Mouse (Mus musculus) CH12.LX (cell line): ENCODE measurements around the gene Klhl7. TPM values are rescaled to one million over a fixed set of nuclear protein-coding genes. Genes with fewer than 3 reads are reported as not detected.

Source experiments
- DNase-seq: peaks from one replicate; pipeline ENCODE4 v3.0.0-alpha.2; 2013; ENCODE audit errors: extremely low read depth
- H3K27ac ChIP-seq: 2 replicates; pipeline ENCODE4 v1.5.1; 2012; ENCODE audit warnings: low read depth, mild to moderate bottlenecking, control low read depth, moderate library complexity; ENCODE audit not compliant: insufficient read depth
- H3K27me3 ChIP-seq: replicated peaks from 2 replicates; pipeline ENCODE3; 2012; ENCODE audit warnings: inconsistent platforms
- H3K36me3 ChIP-seq, 2 experiments: replicated peaks in 1 of 2; 2 replicates each; pipeline versions ENCODE3 to v1.6.1; 2012; ENCODE audit warnings: inconsistent platforms in 1 of 2, low read length in 1 of 2, mild to moderate bottlenecking in 1 of 2, mixed read lengths in 1 of 2, moderate library complexity in 1 of 2; ENCODE audit not compliant: control insufficient read depth in 1 of 2, insufficient read depth in 1 of 2
- H3K4me1 ChIP-seq, 2 experiments: 2 replicates each; pipeline ENCODE4 v1.6.1; 2012; ENCODE audit warnings: inconsistent platforms in 1 of 2, moderate library complexity in 1 of 2; ENCODE audit not compliant: insufficient read depth in 2 of 2, control insufficient read depth in 1 of 2
- H3K4me2 ChIP-seq: 2 replicates; pipeline ENCODE4 v1.6.1; 2012; ENCODE audit warnings: low read depth, mild to moderate bottlenecking, control low read depth; ENCODE audit not compliant: poor library complexity, insufficient read depth, severe bottlenecking
- H3K4me3 ChIP-seq, 3 experiments: fragments of 150-350 bp in 1 of 3; sonication (generic) in 1 of 3; replicated peaks in 1 of 3; 2 replicates each; pipeline versions ENCODE3 to v1.5.1; 2011 to 2012; ENCODE audit warnings: low read depth in 2 of 3, low read length in 2 of 3, mild to moderate bottlenecking in 2 of 3, moderate library complexity in 2 of 3, control low read depth in 1 of 3, improper control_type of control experiment in 1 of 3, inconsistent platforms in 1 of 3, mixed read lengths in 1 of 3; ENCODE audit not compliant: poor library complexity in 1 of 3
- H3K79me2 ChIP-seq: replicated peaks from 2 replicates; pipeline ENCODE4 v1.6.1; 2012; ENCODE audit warnings: mild to moderate bottlenecking, moderate library complexity; ENCODE audit not compliant: control insufficient read depth, poor library complexity, insufficient read depth, severe bottlenecking; ENCODE audit errors: extremely low read depth
- H3K9ac ChIP-seq: 2 replicates; pipeline ENCODE4 v1.6.1; 2012; ENCODE audit warnings: low read depth, mild to moderate bottlenecking, control low read depth, moderate library complexity; ENCODE audit not compliant: insufficient read depth
- H3K9me3 ChIP-seq: replicated peaks from 2 replicates; pipeline ENCODE3; 2012; ENCODE audit warnings: low read length, inconsistent platforms, mixed read lengths
- CHD1 ChIP-seq: IDR thresholded peaks from 2 replicates; pipeline ENCODE4 v1.6.1; 2012; ENCODE audit warnings: low read depth, low read length, improper control_type of control experiment, inconsistent platforms
- CHD2 ChIP-seq: IDR thresholded peaks from 2 replicates; pipeline ENCODE4 v1.6.1; 2011; ENCODE audit warnings: low read length, improper control_type of control experiment
- CTCF ChIP-seq, 2 experiments: IDR thresholded peaks in 1 of 2; conservative IDR thresholded peaks in 1 of 2; 2 replicates each; pipeline ENCODE4 v1.5.1; 2011 to 2012; ENCODE audit warnings: low read depth in 2 of 2, low read length in 2 of 2, improper control_type of control experiment in 1 of 2, inconsistent platforms in 1 of 2, mild to moderate bottlenecking in 1 of 2, moderate library complexity in 1 of 2
- E2F4 ChIP-seq: IDR thresholded peaks from 2 replicates; pipeline ENCODE4 v1.6.1; 2011; ENCODE audit warnings: low read depth, low read length, improper control_type of control experiment; ENCODE audit not compliant: insufficient replicate concordance
- EP300 ChIP-seq: IDR thresholded peaks from 2 replicates; pipeline ENCODE4 v1.6.1; 2011; ENCODE audit warnings: low read length, improper control_type of control experiment
- GABPA ChIP-seq: IDR thresholded peaks from 2 replicates; pipeline ENCODE4 v1.6.1; 2012; ENCODE audit warnings: low read depth, low read length, improper control_type of control experiment, inconsistent platforms; ENCODE audit not compliant: insufficient replicate concordance
- HCFC1 ChIP-seq: IDR thresholded peaks from 2 replicates; pipeline ENCODE4 v1.6.1; 2012; ENCODE audit warnings: low read depth, mild to moderate bottlenecking, inconsistent platforms, low read length, improper control_type of control experiment
- IRF4 ChIP-seq: IDR thresholded peaks from 2 replicates; pipeline ENCODE4 v1.6.1; 2014; ENCODE audit warnings: low read depth, mild to moderate bottlenecking, inconsistent platforms, low read length, improper control_type of control experiment
- JUND ChIP-seq: conservative IDR thresholded peaks from 2 replicates; pipeline ENCODE4 v1.6.1; 2011; ENCODE audit warnings: low read depth, low read length, improper control_type of control experiment
- MAFK ChIP-seq: IDR thresholded peaks from 2 replicates; pipeline ENCODE4 v1.6.1; 2011; ENCODE audit warnings: low read length, improper control_type of control experiment; ENCODE audit not compliant: insufficient replicate concordance
- MXI1 ChIP-seq: IDR thresholded peaks from 2 replicates; pipeline ENCODE4 v1.6.1; 2011; ENCODE audit warnings: mild to moderate bottlenecking, low read depth, low read length, improper control_type of control experiment
- NRF1 ChIP-seq: IDR thresholded peaks from 2 replicates; pipeline ENCODE4 v1.6.1; 2014; ENCODE audit warnings: low read depth, mild to moderate bottlenecking, inconsistent platforms, low read length, improper control_type of control experiment, moderate library complexity
- PAX5 ChIP-seq: IDR thresholded peaks from 2 replicates; pipeline ENCODE4 v1.6.1; 2012; ENCODE audit warnings: low read length, inconsistent platforms, mixed read lengths
- POLR2A ChIP-seq: IDR thresholded peaks from 2 replicates; pipeline ENCODE4 v1.6.1; 2011; ENCODE audit warnings: low read depth, mild to moderate bottlenecking, improper control_type of control experiment, low read length
- POLR2AphosphoS2 ChIP-seq: IDR thresholded peaks from 2 replicates; pipeline ENCODE4 v1.6.1; 2011; ENCODE audit warnings: low read depth, low read length, improper control_type of control experiment
- RAD21 ChIP-seq: IDR thresholded peaks from 2 replicates; pipeline ENCODE4 v1.6.1; 2011; ENCODE audit warnings: low read depth, mild to moderate bottlenecking, low read length, improper control_type of control experiment, moderate library complexity
- RCOR1 ChIP-seq: conservative IDR thresholded peaks from 2 replicates; pipeline ENCODE4 v1.6.1; 2012; ENCODE audit warnings: low read depth, mild to moderate bottlenecking, inconsistent platforms, low read length, improper control_type of control experiment
- SIN3A ChIP-seq: IDR thresholded peaks from 2 replicates; pipeline ENCODE4 v1.6.1; 2012; ENCODE audit warnings: low read length, improper control_type of control experiment, inconsistent platforms
- TBP ChIP-seq: conservative IDR thresholded peaks from 2 replicates; pipeline ENCODE4 v1.6.1; 2011; ENCODE audit warnings: low read depth, low read length, improper control_type of control experiment
- TCF12 ChIP-seq: IDR thresholded peaks from 2 replicates; pipeline ENCODE4 v1.6.1; 2014; ENCODE audit warnings: low read depth, mild to moderate bottlenecking, inconsistent platforms, low read length, improper control_type of control experiment
- UBTF ChIP-seq: IDR thresholded peaks from 2 replicates; pipeline ENCODE4 v1.6.1; 2012; ENCODE audit warnings: low read depth, mild to moderate bottlenecking, inconsistent platforms, low read length, improper control_type of control experiment, moderate library complexity
- USF2 ChIP-seq: conservative IDR thresholded peaks from 2 replicates; pipeline ENCODE4 v1.6.1; 2011; ENCODE audit warnings: low read depth, low read length, improper control_type of control experiment
- ZC3H11A ChIP-seq: IDR thresholded peaks from 2 replicates; pipeline ENCODE4 v1.6.1; 2012; ENCODE audit warnings: low read depth, mild to moderate bottlenecking, inconsistent platforms, low read length, improper control_type of control experiment
- ZMIZ1 ChIP-seq: IDR thresholded peaks from 2 replicates; pipeline ENCODE4 v1.6.1; 2012; ENCODE audit warnings: low read depth, mild to moderate bottlenecking, inconsistent platforms, low read length, improper control_type of control experiment
- dilution Hi-C: fragments of 300-500 bp; cut with MboI; formaldehyde crosslinking; loops from 2 replicates; pipeline ENCODE4 v1.14.3; 2020; ENCODE audit warnings: low sequenced_read_pairs; ENCODE audit not compliant: extremely low pct_unique_long_range_greater_than_20kb, extremely low pct_ligation_motif_present
- in situ Hi-C: fragments of 300-500 bp; cut with MboI; formaldehyde crosslinking; loops from 3 replicates; pipeline ENCODE4 v1.14.3; 2019; ENCODE audit warnings: low sequenced_read_pairs, low pct_ligation_motif_present, low pct_unique_long_range_greater_than_20kb, mixed read lengths
- polyA plus RNA-seq: library from polyadenylated mRNA; unstranded; fragments of >175 nt; gene quantifications from 2 replicates; pipeline ENCODE4 v1.2.1, GENCODE M21; 2012; ENCODE audit warnings: low read depth; ENCODE audit not compliant: insufficient read length
- total RNA-seq, 2 experiments: library from RNA; depleted of rRNA; stranded (reverse); fragments of 300-350 nt in 1 of 2; fragments of >200 nt in 1 of 2; gene quantifications; 2 replicates each; pipeline ENCODE4 v1.2.3; 2012 to 2014

The Klhl7 gene
- total and polyA plus RNA-seq, 3 experiments = 20.4 to 71.4 (median 26.5) TPM

GRCm38 (mm10) chr5:24080826-24081225, 19.6 kb upstream of the Klhl7 start:
- in situ Hi-C loops = no loop called here
- Histone ChIP-seq H3K9me3 (no peaks in the 10 kb centered on the region), H3K79me2 (no peaks in the 10 kb centered on the region), H3K4me2 (0 out of 2 replicates have a peak overlapping the region, but pooled peaks have one; percentile 15)
- DNase-seq = no peak
- TF ChIP-seq SIN3A = no peak
- no peak for TF ChIP-seq MAFK
- TF ChIP-seq POLR2A = no peak
- no peak for TF ChIP-seq RAD21
- TF ChIP-seq POLR2AphosphoS2 = no peak
- TF ChIP-seq UBTF = no peak
- no peak for TF ChIP-seq TCF12
- TF ChIP-seq JUND = no peak
- no peak for TF ChIP-seq EP300
- TF ChIP-seq RCOR1 = no peak
- TF ChIP-seq, all 38 proteins: peak for 0
- dilution Hi-C loops = no loop called here
- Histone ChIP-seq H3K9ac (no peak overlapping the region), H3K36me3 (no peaks in the 10 kb centered on the region), H3K27ac (no peak overlapping the region), H3K27me3 (no peaks in the 10 kb centered on the region), H3K4me1 (peaks cover 12 to 16% of the 10 kb centered on the region in 2 experiments), H3K4me3 (no peak overlapping the region)

- dilution Hi-C loops = no loop called here
- in situ Hi-C loops = no loop called here
- H3K9me3 ChIP-seq = no peaks in the 10 kb centered on the region
- no peak overlapping the region for H3K4me2 ChIP-seq
- no peak overlapping the region for H3K27ac ChIP-seq
- H3K36me3 ChIP-seq = no peaks in the 10 kb centered on the region
- no peak overlapping the region for H3K9ac ChIP-seq
- H3K79me2 ChIP-seq = no peaks in the 10 kb centered on the region
- no peaks in the 10 kb centered on the region for H3K27me3 ChIP-seq
- H3K4me1 ChIP-seq = peaks cover 10 to 14% of the 10 kb centered on the region in 2 experiments
- no peak for DNase-seq
- TF ChIP-seq PAX5 (no peak), NRF1 (no peak), USF2 (no peak), CHD1 (no peak), CTCF (conservative IDR thresholded peaks at IDR 0.05 in 1 of 2, IDR thresholded peaks at IDR 0.05 in 1 of 2; ENCODE audit: low read depth in 2 of 2, low read length in 2 of 2) (no peak), CHD2 (no peak), TCF12 (no peak), MXI1 (no peak), RCOR1 (no peak), HCFC1 (no peak), UBTF (no peak), E2F4 (no peak), SIN3A (no peak), IRF4 (no peak), ZMIZ1 (no peak), GABPA (no peak), TBP (no peak), ZC3H11A (no peak), RAD21 (no peak)
- H3K4me3 ChIP-seq = no peak overlapping the region
These were observed 15.6 kb upstream of the Klhl7 start for GRCm38 (mm10) chr5:24084835-24085234.
